Mouse (Mus musculus) intestine, postnatal 0 days (tissue): ENCODE measurements around the gene Myo1c. TPM values are rescaled to one million over a fixed set of nuclear protein-coding genes. Genes with fewer than 3 reads are reported as not detected.

Source experiments
- ATAC-seq: fragments of 200-750 bp; cut with Nextera tagmentation; 2 replicates; pipeline ENCODE4 v1.8.0; 2017; ENCODE audit warnings: mild to moderate bottlenecking, moderate TSS enrichment, moderate library complexity
- H3K27ac ChIP-seq: fragments of 300-500 bp; sonication (generic); 2 replicates; pipeline ENCODE4 v1.5.1; 2014; ENCODE audit warnings: mild to moderate bottlenecking, low read depth, low read length, moderate library complexity
- H3K27me3 ChIP-seq: fragments of 300-500 bp; sonication (generic); replicated peaks from 2 replicates; pipeline ENCODE4 v1.6.1; 2014; ENCODE audit warnings: low read length, mixed read lengths; ENCODE audit not compliant: control insufficient read depth, insufficient read depth
- H3K36me3 ChIP-seq: fragments of 300-500 bp; sonication (generic); 2 replicates; pipeline ENCODE4 v1.6.1; 2014; ENCODE audit warnings: mild to moderate bottlenecking, moderate library complexity; ENCODE audit not compliant: control insufficient read depth, insufficient read depth
- H3K4me1 ChIP-seq: fragments of 300-500 bp; sonication (generic); replicated peaks from 2 replicates; pipeline ENCODE4 v1.6.1; 2014; ENCODE audit warnings: antibody characterized with exemption, low read length, mixed read lengths; ENCODE audit not compliant: control insufficient read depth, insufficient read depth
- H3K4me2 ChIP-seq: fragments of 300-500 bp; sonication (generic); replicated peaks from 2 replicates; pipeline ENCODE4 v1.6.1; 2014; ENCODE audit warnings: low read depth, mild to moderate bottlenecking, moderate library complexity
- H3K4me3 ChIP-seq: fragments of 300-500 bp; sonication (generic); 2 replicates; pipeline ENCODE4 v1.5.1; 2014; ENCODE audit warnings: low read depth, low read length
- H3K9ac ChIP-seq: fragments of 300-500 bp; sonication (generic); 2 replicates; pipeline ENCODE4 v1.6.1; 2014; ENCODE audit warnings: mild to moderate bottlenecking, low read depth, low read length
- H3K9me3 ChIP-seq: fragments of 300-500 bp; sonication (generic); 2 replicates; pipeline ENCODE4 v1.6.1; 2016; ENCODE audit warnings: mixed run types; ENCODE audit not compliant: control insufficient read depth
- CTCF ChIP-seq: sonication (generic); IDR thresholded peaks from 2 replicates; pipeline ENCODE4 v1.5.1; 2016; ENCODE audit warnings: low read depth, mild to moderate bottlenecking, control low read depth, antibody characterized with exemption, moderate library complexity
- WGBS: fragments of 180-500 bp; shearing (Covaris S2); extraction: QIAGEN DNeasy Blood & Tissue Kit; methylation state at CpG from one replicate; pipeline ENCODE4 v1.1.7; 2014; 5-methylcytosine and 5-hydroxymethylcytosine counted together
- polyA plus RNA-seq: library from polyadenylated mRNA; unstranded; fragments of >200 nt; fragmentation: Nextera tagmentation; extraction: Ambion mirVana; gene quantifications from 2 replicates; pipeline ENCODE4 v1.2.1, GENCODE M21; 2015

Myo1c gene
- polyA plus RNA-seq, 1 experiment from 2014 or later: 27.7 TPM

- Histone ChIP-seq H3K9ac (no peak overlapping the region), H3K4me2 (no peak overlapping the region), H3K27ac (no peak overlapping the region), H3K36me3 (peaks cover 68% of the 10 kb centered on the region), H3K27me3 (no peaks in the 10 kb centered on the region), H3K4me3 (no peak overlapping the region), H3K9me3 (no peaks in the 10 kb centered on the region), H3K4me1 (no peaks in the 10 kb centered on the region)
- WGBS: 89% methylated on average over 21 of the region's 21 CpGs
- no peak for TF ChIP-seq CTCF
- no peak for ATAC-seq
Observed at GRCm38 (mm10) chr11:75660941-75661800, 10.9 kb downstream of the Myo1c start.

- Histone ChIP-seq H3K27me3 (no peaks in the 10 kb centered on the region), H3K36me3 (peaks cover 75% of the 10 kb centered on the region), H3K4me1 (no peaks in the 10 kb centered on the region), H3K4me3 (no peak overlapping the region), H3K4me2 (no peak overlapping the region), H3K9ac (no peak overlapping the region), H3K27ac (no peak overlapping the region), H3K9me3 (no peaks in the 10 kb centered on the region)
- 88% methylated on average over 7 of the region's 7 CpGs for WGBS
- no peak for TF ChIP-seq CTCF
- ATAC-seq: no peak
Observed at GRCm38 (mm10) chr11:75662131-75662530, 11.8 kb downstream of the Myo1c start.

- H3K27me3 ChIP-seq: no peaks in the 10 kb centered on the region
- no peak overlapping the region for H3K4me2 ChIP-seq
- no peak for ATAC-seq
- H3K9me3 ChIP-seq: no peaks in the 10 kb centered on the region
- no peaks in the 10 kb centered on the region for H3K4me1 ChIP-seq
- 96% methylated on average over 6 of the region's 6 CpGs for WGBS
- H3K36me3 ChIP-seq: peaks cover 84% of the 10 kb centered on the region
- TF ChIP-seq CTCF: no peak
- H3K9ac ChIP-seq: no peak overlapping the region
- H3K4me3 ChIP-seq: no peak overlapping the region
- H3K27ac ChIP-seq: no peak overlapping the region
Observed at GRCm38 (mm10) chr11:75666296-75666695, 16.0 kb downstream of the Myo1c start.

GRCm38 (mm10) chr11:75668621-75669020 is 18.3 kb downstream of the Myo1c start:
- no peaks in the 10 kb centered on the region for H3K4me1 ChIP-seq
- TF ChIP-seq CTCF: no peak
- WGBS: 82% methylated on average over 3 of the region's 3 CpGs
- no peak overlapping the region for H3K27ac ChIP-seq
- no peaks in the 10 kb centered on the region for H3K27me3 ChIP-seq
- H3K4me2 ChIP-seq: no peak overlapping the region
- H3K9me3 ChIP-seq: no peaks in the 10 kb centered on the region
- H3K9ac ChIP-seq: no peak overlapping the region
- no peak overlapping the region for H3K4me3 ChIP-seq
- no peak for ATAC-seq
- H3K36me3 ChIP-seq: peaks cover 90% of the 10 kb centered on the region

GRCm38 (mm10) chr11:75669176-75669852 is 19.0 kb downstream of the Myo1c start:
- Histone ChIP-seq H3K9ac (no peak overlapping the region), H3K4me2 (no peak overlapping the region), H3K9me3 (no peaks in the 10 kb centered on the region), H3K4me3 (no peak overlapping the region), H3K4me1 (no peaks in the 10 kb centered on the region), H3K27ac (no peak overlapping the region), H3K36me3 (peaks cover 88% of the 10 kb centered on the region), H3K27me3 (no peaks in the 10 kb centered on the region)
- 85% methylated on average over 11 of the region's 11 CpGs for WGBS
- TF ChIP-seq CTCF: no peak
- ATAC-seq: no peak

- Histone ChIP-seq H3K27me3 (no peaks in the 10 kb centered on the region), H3K4me1 (no peaks in the 10 kb centered on the region), H3K4me2 (no peak overlapping the region), H3K4me3 (no peak overlapping the region), H3K27ac (no peak overlapping the region), H3K9ac (no peak overlapping the region), H3K9me3 (no peaks in the 10 kb centered on the region), H3K36me3 (peaks cover 86% of the 10 kb centered on the region)
- TF ChIP-seq CTCF: no peak
- no peak for ATAC-seq
- WGBS: 97% methylated on average over 12 of the region's 12 CpGs
Observed at GRCm38 (mm10) chr11:75669853-75670200, 19.5 kb downstream of the Myo1c start.
